Mouse (Mus musculus) monocyte, adult 5-6 weeks (primary cell): Measurements from ENCODE around the gene Kansl1l. TPM values are rescaled to one million over a fixed set of nuclear protein-coding genes. Genes with fewer than 3 reads are reported as not detected.
"Not testable (repeated sequence)": the region's sequence is repeated elsewhere in the genome, so short reads cannot be mapped to it uniquely, and the experiment has no call there.

Source experiments
- ATAC-seq: fragments of 153-309, 156-312 bp; replicated peaks from 2 replicates; pipeline ENCODE4 v1.8.0; 2017; ENCODE audit warnings: mild to moderate bottlenecking; ENCODE audit not compliant: low TSS enrichment, insufficient number of reproducible peaks, severe bottlenecking, poor library complexity, low FRiP score
- total RNA-seq: library from RNA; stranded (forward); fragments of 200-1000, 200-491, 200-594 nt; gene quantifications from 3 replicates; pipeline ENCODE4 v1.2.3, GENCODE M21; 2017

Gene Kansl1l
- total RNA-seq, 1 experiment from 2014 or later: 15.6 TPM

GRCm38 (mm10) chr1:66702623-66703345 is 114.6 kb downstream of the Kansl1l start:
- ATAC-seq: no peak

- no peak for ATAC-seq
Observed at GRCm38 (mm10) chr1:66701576-66701940, 115.8 kb downstream of the Kansl1l start.

GRCm38 (mm10) chr1:66700693-66701575 is 116.4 kb downstream of the Kansl1l start, which contains the start of gene Rpe:
Gene Rpe (plus strand): TSS chr1:66700831.
- peak; percentile 96 for ATAC-seq

- 0 out of 2 replicates have a peak, but pooled peaks have one; percentile 35 for ATAC-seq
Observed at GRCm38 (mm10) chr1:66700149-66700692, 117.1 kb downstream of the Kansl1l start.

- not testable (repeated sequence) for ATAC-seq
Observed at GRCm38 (mm10) chr1:66699630-66700029, 117.7 kb downstream of the Kansl1l start.

- ATAC-seq: no peak
Observed at GRCm38 (mm10) chr1:66695296-66695695, 122.1 kb downstream of the Kansl1l start.

- no peak for ATAC-seq
Observed at GRCm38 (mm10) chr1:66694266-66694665, 123.1 kb downstream of the Kansl1l start.

GRCm38 (mm10) chr1:66692780-66693392 is 124.5 kb downstream of the Kansl1l start:
- no peak for ATAC-seq

- no peak for ATAC-seq
Observed at GRCm38 (mm10) chr1:66692308-66692707, 125.1 kb downstream of the Kansl1l start.

GRCm38 (mm10) chr1:66691772-66692171 is 125.6 kb downstream of the Kansl1l start:
- ATAC-seq: no peak

- no peak for ATAC-seq
Observed at GRCm38 (mm10) chr1:66682974-66683373, 134.4 kb downstream of the Kansl1l start.

- ATAC-seq: no peak
Observed at GRCm38 (mm10) chr1:66678662-66679061, 138.7 kb downstream of the Kansl1l start.

- no peak for ATAC-seq
Observed at GRCm38 (mm10) chr1:66677928-66678327, 139.4 kb downstream of the Kansl1l start.

- ATAC-seq: no peak
Observed at GRCm38 (mm10) chr1:66672812-66673211, 144.6 kb downstream of the Kansl1l start.

- no peak for ATAC-seq
Observed at GRCm38 (mm10) chr1:66671475-66671874, 145.9 kb downstream of the Kansl1l start.
